Mouse (Mus musculus) heart, adult 9 months (tissue): ENCODE results near the gene Ephb2.

Experiments used
- DNase-seq, 2 experiments: peaks; one replicate each; pipeline ENCODE4 v3.0.0; 2022; ENCODE audit warnings: low spot score in 2 of 2

The Ephb2 gene

GRCm38 (mm10) chr4:136703351-136703750 is 132.4 kb downstream of the Ephb2 start:
- DNase-seq = no peak

GRCm38 (mm10) chr4:136702456-136702855 is 133.3 kb downstream of the Ephb2 start:
- no peak for DNase-seq

- no peak for DNase-seq
These were observed 134.6 kb downstream of the Ephb2 start for GRCm38 (mm10) chr4:136701236-136701635.

- no peak for DNase-seq
These were observed 136.7 kb downstream of the Ephb2 start for GRCm38 (mm10) chr4:136699084-136699450.

GRCm38 (mm10) chr4:136698404-136699083 is 137.2 kb downstream of the Ephb2 start:
- DNase-seq = no peak

GRCm38 (mm10) chr4:136697325-136697724 is 138.5 kb downstream of the Ephb2 start:
- no peak for DNase-seq

- DNase-seq = peak in 1 of 2 experiments; percentile 33
These were observed 139.3 kb downstream of the Ephb2 start for GRCm38 (mm10) chr4:136696381-136696925.

GRCm38 (mm10) chr4:136695696-136696095 is 140.1 kb downstream of the Ephb2 start:
- DNase-seq = no peak

- DNase-seq = no peak
These were observed 145.8 kb downstream of the Ephb2 start for GRCm38 (mm10) chr4:136690034-136690433.

GRCm38 (mm10) chr4:136688113-136688512 is 147.7 kb downstream of the Ephb2 start:
- DNase-seq = no peak

- DNase-seq = no peak
These were observed 150.3 kb downstream of the Ephb2 start for GRCm38 (mm10) chr4:136685431-136685869.

- DNase-seq = no peak
These were observed 151.3 kb downstream of the Ephb2 start for GRCm38 (mm10) chr4:136684485-136684884.

GRCm38 (mm10) chr4:136680641-136681040 is 155.1 kb downstream of the Ephb2 start:
- no peak for DNase-seq

GRCm38 (mm10) chr4:136679221-136679620 is 156.6 kb downstream of the Ephb2 start:
- no peak for DNase-seq

GRCm38 (mm10) chr4:136678480-136678879 is 157.3 kb downstream of the Ephb2 start:
- DNase-seq = peak; percentile 45 to 75

- DNase-seq = no peak
These were observed 160.3 kb downstream of the Ephb2 start for GRCm38 (mm10) chr4:136675439-136675838.

GRCm38 (mm10) chr4:136672335-136673090 is 163.3 kb downstream of the Ephb2 start:
- no peak for DNase-seq

GRCm38 (mm10) chr4:136667757-136668156 is 168.0 kb downstream of the Ephb2 start:
- no peak for DNase-seq

- no peak for DNase-seq
These were observed 169.8 kb downstream of the Ephb2 start for GRCm38 (mm10) chr4:136666002-136666401.

- DNase-seq = no peak
These were observed 170.7 kb downstream of the Ephb2 start for GRCm38 (mm10) chr4:136665068-136665467.

GRCm38 (mm10) chr4:136657914-136658313 is 177.9 kb downstream of the Ephb2 start:
- DNase-seq = no peak

GRCm38 (mm10) chr4:136653692-136654234 is 182.0 kb downstream of the Ephb2 start:
- DNase-seq = no peak

GRCm38 (mm10) chr4:136653019-136653418 is 182.8 kb downstream of the Ephb2 start:
- no peak for DNase-seq
